Mouse (Mus musculus) thymus, postnatal 14 days (tissue): ENCODE measurements around the gene Bcl10.
"Not testable (repeated sequence)": the region's sequence is repeated elsewhere in the genome, so short reads cannot be mapped to it uniquely, and the experiment has no call there.

Experiments
- DNase-seq: peaks from one replicate; pipeline ENCODE4 v3.0.0; 2021

The Bcl10 gene

GRCm38 (mm10) chr3:145951287-145952165 lies 28.9 kb downstream of the Bcl10 start:
- DNase-seq: no peak

GRCm38 (mm10) chr3:145952945-145953344 lies 30.3 kb downstream of the Bcl10 start:
- DNase-seq: no peak

GRCm38 (mm10) chr3:145953411-145953810 lies 30.8 kb downstream of the Bcl10 start:
- no peak for DNase-seq

GRCm38 (mm10) chr3:145959824-145960223 lies 37.2 kb downstream of the Bcl10 start:
- DNase-seq: no peak

- no peak for DNase-seq
These were observed 39.8 kb downstream of the Bcl10 start for GRCm38 (mm10) chr3:145962411-145962810.

GRCm38 (mm10) chr3:145963101-145964017 lies 40.8 kb downstream of the Bcl10 start:
- no peak for DNase-seq

- DNase-seq: no peak
These were observed 41.4 kb downstream of the Bcl10 start for GRCm38 (mm10) chr3:145964018-145964387.

- no peak for DNase-seq
These were observed 41.9 kb downstream of the Bcl10 start for GRCm38 (mm10) chr3:145964473-145964872.

GRCm38 (mm10) chr3:145965583-145965982 lies 43.0 kb downstream of the Bcl10 start:
- not testable (repeated sequence) for DNase-seq

- no peak for DNase-seq
These were observed 44.2 kb downstream of the Bcl10 start for GRCm38 (mm10) chr3:145966806-145967205.

GRCm38 (mm10) chr3:145969031-145969501 lies 46.5 kb downstream of the Bcl10 start:
- no peak for DNase-seq

- DNase-seq: no peak
These were observed 48.9 kb downstream of the Bcl10 start for GRCm38 (mm10) chr3:145971501-145971900.

GRCm38 (mm10) chr3:145974986-145975385 lies 52.4 kb downstream of the Bcl10 start:
- DNase-seq: no peak
